Mouse (Mus musculus): ENCODE measurements around the gene Tor3a. TPM values are rescaled to one million over a fixed set of nuclear protein-coding genes. Genes with fewer than 3 reads are reported as not detected.

Tor3a gene
- 2.7 and 3.0 TPM in 2 replicates for polyA plus RNA-seq (2012; rRNA removed)

DNA sequence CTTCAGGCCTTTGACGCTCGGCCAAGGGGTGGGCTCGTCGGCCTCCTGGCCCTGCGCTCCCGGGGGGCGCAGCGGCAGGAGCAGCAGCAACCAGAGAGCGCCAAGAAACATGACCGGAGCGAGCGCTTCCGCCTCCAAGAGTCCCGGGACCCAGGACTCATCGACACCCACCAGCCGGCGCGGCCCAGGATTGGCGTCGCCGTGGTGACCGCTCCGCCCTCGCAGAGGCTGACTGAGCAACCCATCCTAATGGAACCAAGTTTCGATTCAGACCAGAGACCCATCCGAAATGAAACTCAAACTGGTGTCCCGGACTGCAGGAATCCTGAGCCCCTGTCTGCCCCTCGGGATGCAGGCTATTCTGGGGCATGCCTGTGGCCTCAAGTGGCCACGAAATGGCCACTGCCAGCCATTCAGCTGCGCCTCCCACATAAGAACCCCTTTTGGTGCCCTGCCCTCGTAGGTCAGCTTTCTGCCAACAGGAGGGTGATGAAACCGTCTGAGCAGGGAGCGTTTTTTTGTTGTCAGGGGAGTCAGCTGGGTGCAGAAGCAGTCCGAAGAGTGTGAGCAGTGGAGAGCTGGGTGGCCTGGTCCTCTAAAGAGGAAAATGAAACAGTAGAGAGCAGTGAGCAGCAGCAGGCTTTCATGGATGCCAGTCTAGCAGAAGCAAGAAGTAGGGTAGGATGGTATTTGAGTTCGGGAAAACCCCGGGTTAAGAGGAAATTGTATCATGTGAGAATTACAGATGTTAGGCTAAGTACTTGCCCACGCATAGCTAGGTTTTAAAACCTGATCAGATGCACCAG is at the start of gene Tor3a:
Gene Tor3a (minus strand): TSS at position 162 of the 806 bp plus-strand sequence.
- peak; percentile 76 for DNase-seq (ENCODE audit: low read depth)
- no peak for TF ChIP-seq POLR2A (IDR thresholded peaks at IDR 0.05; ENCODE audit: borderline replicate concordance, extremely low read depth, insufficient read depth, insufficient read length, poor library complexity, severe bottlenecking)
- no peak for TF ChIP-seq CTCF (IDR thresholded peaks at IDR 0.05; ENCODE audit: borderline replicate concordance, extremely low read depth, insufficient read depth, insufficient read length)

GRCm38 (mm10) chr1:156722089-156722488 is 47.9 kb upstream of the Tor3a start:
- TF ChIP-seq CTCF (IDR thresholded peaks at IDR 0.05; ENCODE audit: borderline replicate concordance, extremely low read depth, insufficient read depth, insufficient read length) (no peak), POLR2A (IDR thresholded peaks at IDR 0.05; ENCODE audit: borderline replicate concordance, extremely low read depth, insufficient read depth, insufficient read length, poor library complexity, severe bottlenecking) (no peak)
- DNase-seq (ENCODE audit: low read depth), result no peak

- no peak for TF ChIP-seq CTCF (IDR thresholded peaks at IDR 0.05; ENCODE audit: borderline replicate concordance, extremely low read depth, insufficient read depth, insufficient read length)
- no peak for TF ChIP-seq POLR2A (IDR thresholded peaks at IDR 0.05; ENCODE audit: borderline replicate concordance, extremely low read depth, insufficient read depth, insufficient read length, poor library complexity, severe bottlenecking)
- no peak for DNase-seq (ENCODE audit: low read depth)
Measured at GRCm38 (mm10) chr1:156720046-156720445, 45.9 kb upstream of the Tor3a start.

GRCm38 (mm10) chr1:156718950-156719805 is 45.0 kb upstream of the Tor3a start, which contains the start of gene Fam20b:
TSS of gene Fam20b (minus strand) at chr1:156719086.
- TF ChIP-seq POLR2A (IDR thresholded peaks at IDR 0.05; ENCODE audit: borderline replicate concordance, extremely low read depth, insufficient read depth, insufficient read length, poor library complexity, severe bottlenecking) (peak; percentile 72), CTCF (IDR thresholded peaks at IDR 0.05; ENCODE audit: borderline replicate concordance, extremely low read depth, insufficient read depth, insufficient read length) (no peak)
- peak; percentile 98 for DNase-seq (ENCODE audit: low read depth)

GRCm38 (mm10) chr1:156718286-156718949 is 44.3 kb upstream of the Tor3a start:
- no peak; the same call in 1 of the 2 replicates for TF ChIP-seq POLR2A (IDR thresholded peaks at IDR 0.05; ENCODE audit: borderline replicate concordance, extremely low read depth, insufficient read depth, insufficient read length, poor library complexity, severe bottlenecking)
- peak; percentile 9; the same call in 1 of the 2 replicates for TF ChIP-seq CTCF (IDR thresholded peaks at IDR 0.05; ENCODE audit: borderline replicate concordance, extremely low read depth, insufficient read depth, insufficient read length)

DNA sequence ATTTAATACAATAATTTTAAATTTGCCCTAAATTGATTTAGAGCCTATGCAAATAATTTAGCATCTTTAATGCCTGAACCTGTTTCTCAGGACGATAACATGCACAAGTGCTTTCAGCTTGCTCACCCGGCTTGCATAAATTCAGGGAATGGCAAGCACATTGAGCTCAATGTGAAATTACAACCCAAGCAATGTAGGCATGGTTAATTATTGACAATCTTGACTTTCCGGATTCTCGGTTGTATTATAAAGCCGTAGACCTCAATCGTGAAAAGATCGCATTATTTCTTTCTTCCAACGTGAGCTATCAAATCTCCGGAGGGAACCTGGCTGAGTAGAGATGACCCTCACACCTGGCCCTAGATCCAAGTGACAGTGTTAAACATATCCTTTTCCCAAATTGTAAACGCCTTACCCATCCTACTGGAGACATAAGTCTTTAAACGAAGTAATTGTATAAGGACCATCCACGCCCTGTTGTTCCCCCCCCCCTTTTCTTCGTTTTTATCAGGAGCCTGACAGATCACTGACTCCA is 43.7 kb upstream of the Tor3a start:
- TF ChIP-seq POLR2A (IDR thresholded peaks at IDR 0.05; ENCODE audit: borderline replicate concordance, extremely low read depth, insufficient read depth, insufficient read length, poor library complexity, severe bottlenecking), result no peak
- TF ChIP-seq CTCF (IDR thresholded peaks at IDR 0.05; ENCODE audit: borderline replicate concordance, extremely low read depth, insufficient read depth, insufficient read length), result no peak
- no peak for DNase-seq (ENCODE audit: low read depth)

More at GRCm38 (mm10) chr1:156718286-156718949, 44.3 kb upstream of the Tor3a start:
- DNase-seq (ENCODE audit: low read depth), result peak; percentile 83

DNA sequence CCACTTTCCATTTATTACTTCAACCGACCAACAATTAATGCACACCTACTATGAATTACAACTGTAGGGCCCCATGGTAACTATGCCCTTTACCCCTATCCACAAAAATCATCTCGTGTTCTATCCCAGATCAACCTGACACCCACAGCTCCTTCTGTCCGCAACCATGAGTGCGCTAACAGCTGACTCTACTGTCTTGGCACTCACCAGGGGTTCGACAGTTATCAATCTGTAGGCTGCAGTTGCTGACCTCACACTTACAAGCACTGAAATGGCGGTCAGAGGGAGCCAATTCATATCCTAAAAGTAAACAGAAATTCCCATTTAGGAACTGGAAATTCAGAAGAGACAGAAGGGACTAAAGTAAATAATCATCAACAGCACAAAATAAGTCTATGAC is 42.5 kb upstream of the Tor3a start:
- no peak for TF ChIP-seq CTCF (IDR thresholded peaks at IDR 0.05; ENCODE audit: borderline replicate concordance, extremely low read depth, insufficient read depth, insufficient read length)
- no peak for TF ChIP-seq POLR2A (IDR thresholded peaks at IDR 0.05; ENCODE audit: borderline replicate concordance, extremely low read depth, insufficient read depth, insufficient read length, poor library complexity, severe bottlenecking)
- DNase-seq (ENCODE audit: low read depth), result no peak

- no peak for DNase-seq (ENCODE audit: low read depth)
- TF ChIP-seq POLR2A (IDR thresholded peaks at IDR 0.05; ENCODE audit: borderline replicate concordance, extremely low read depth, insufficient read depth, insufficient read length, poor library complexity, severe bottlenecking), result no peak
- no peak for TF ChIP-seq CTCF (IDR thresholded peaks at IDR 0.05; ENCODE audit: borderline replicate concordance, extremely low read depth, insufficient read depth, insufficient read length)
Measured at GRCm38 (mm10) chr1:156710472-156711098, 36.4 kb upstream of the Tor3a start.

- no peak for TF ChIP-seq POLR2A (IDR thresholded peaks at IDR 0.05; ENCODE audit: borderline replicate concordance, extremely low read depth, insufficient read depth, insufficient read length, poor library complexity, severe bottlenecking)
- no peak for TF ChIP-seq CTCF (IDR thresholded peaks at IDR 0.05; ENCODE audit: borderline replicate concordance, extremely low read depth, insufficient read depth, insufficient read length)
- no peak for DNase-seq (ENCODE audit: low read depth)
Measured at GRCm38 (mm10) chr1:156708672-156709071, 34.5 kb upstream of the Tor3a start.

GRCm38 (mm10) chr1:156705696-156706285 is 31.6 kb upstream of the Tor3a start:
- TF ChIP-seq CTCF (IDR thresholded peaks at IDR 0.05; ENCODE audit: borderline replicate concordance, extremely low read depth, insufficient read depth, insufficient read length) (no peak), POLR2A (IDR thresholded peaks at IDR 0.05; ENCODE audit: borderline replicate concordance, extremely low read depth, insufficient read depth, insufficient read length, poor library complexity, severe bottlenecking) (no peak)
- no peak for DNase-seq (ENCODE audit: low read depth)

Data from brain, embryonic 14.5 days (tissue).